Mouse (Mus musculus): ENCODE data around the gene Btbd18.

Btbd18 gene

GRCm38 (mm10) chr2:84658806-84659205 is at the start of gene Btbd18:
Gene Btbd18, plus strand, starts transcription at chr2:84659079.
- no peak for DNase-seq

- peak; percentile 72 for DNase-seq
Measured at GRCm38 (mm10) chr2:84612764-84613163, 46.1 kb upstream of the Btbd18 start.

- peak; percentile 83 for DNase-seq
Measured at GRCm38 (mm10) chr2:84617637-84618515, 41.0 kb upstream of the Btbd18 start.

GRCm38 (mm10) chr2:84618914-84619313 is 40.0 kb upstream of the Btbd18 start:
- peak; percentile 64 for DNase-seq

GRCm38 (mm10) chr2:84619646-84620340 is 39.1 kb upstream of the Btbd18 start:
- DNase-seq, result no peak

GRCm38 (mm10) chr2:84622668-84623067 is 36.2 kb upstream of the Btbd18 start:
- DNase-seq, result no peak

GRCm38 (mm10) chr2:84623428-84624119 is 35.3 kb upstream of the Btbd18 start:
- DNase-seq, result peak; percentile 49

GRCm38 (mm10) chr2:84624201-84624600 is 34.7 kb upstream of the Btbd18 start:
- DNase-seq, result no peak

- DNase-seq, result no peak
Measured at GRCm38 (mm10) chr2:84626366-84626975, 32.4 kb upstream of the Btbd18 start.

GRCm38 (mm10) chr2:84627036-84627435 is 31.8 kb upstream of the Btbd18 start:
- no peak for DNase-seq

GRCm38 (mm10) chr2:84632001-84632400 is 26.9 kb upstream of the Btbd18 start:
- DNase-seq, result no peak

GRCm38 (mm10) chr2:84632999-84633398 is 25.9 kb upstream of the Btbd18 start:
- DNase-seq, result no peak

GRCm38 (mm10) chr2:84634006-84634405 is 24.9 kb upstream of the Btbd18 start:
- no peak for DNase-seq

GRCm38 (mm10) chr2:84634934-84635482 is 23.9 kb upstream of the Btbd18 start:
- no peak for DNase-seq

GRCm38 (mm10) chr2:84635611-84636010 is 23.3 kb upstream of the Btbd18 start:
- DNase-seq, result peak; percentile 98

GRCm38 (mm10) chr2:84636231-84636741 is 22.6 kb upstream of the Btbd18 start:
- peak; percentile 82 for DNase-seq

- DNase-seq, result peak; percentile 59
Measured at GRCm38 (mm10) chr2:84637452-84638165, 21.3 kb upstream of the Btbd18 start.

- DNase-seq, result no peak
Measured at GRCm38 (mm10) chr2:84638428-84639220, 20.3 kb upstream of the Btbd18 start.

GRCm38 (mm10) chr2:84640833-84641232 is 18.0 kb upstream of the Btbd18 start:
- DNase-seq, result no peak

- no peak for DNase-seq
Measured at GRCm38 (mm10) chr2:84646138-84646537, 12.7 kb upstream of the Btbd18 start.

GRCm38 (mm10) chr2:84647051-84647568 is 11.8 kb upstream of the Btbd18 start:
- DNase-seq, result no peak

Measured in kidney, adult 9 months (tissue).